Mouse (Mus musculus): Measurements from ENCODE around the gene Fras1. TPM values are rescaled to one million over a fixed set of nuclear protein-coding genes. Genes with fewer than 3 reads are reported as not detected.

Gene Fras1
- polyA plus RNA-seq, 1 experiment = not detected

- Histone ChIP-seq H3K4me1 (ENCODE audit: control insufficient read depth, insufficient read depth, low read length) (no peaks in the 10 kb centered on the region), H3K27ac (ENCODE audit: insufficient read depth, low read depth, low read length) (no peak overlapping the region), H3K4me3 (ENCODE audit: insufficient read depth, low read length) (no peak overlapping the region)
- no peak for TF ChIP-seq CTCF (IDR thresholded peaks at IDR 0.05; ENCODE audit: low read depth, low read length)
- no peak for TF ChIP-seq POLR2A (IDR thresholded peaks at IDR 0.05; ENCODE audit: borderline replicate concordance, low read depth, low read length)
Observed at GRCm38 (mm10) chr5:96501783-96502182, 128.0 kb downstream of the Fras1 start.

- Histone ChIP-seq H3K4me1 (ENCODE audit: control insufficient read depth, insufficient read depth, low read length) (no peaks in the 10 kb centered on the region), H3K27ac (ENCODE audit: insufficient read depth, low read depth, low read length) (no peak overlapping the region)
- TF ChIP-seq CTCF (IDR thresholded peaks at IDR 0.05; ENCODE audit: low read depth, low read length) (no peak), POLR2A (IDR thresholded peaks at IDR 0.05; ENCODE audit: borderline replicate concordance, low read depth, low read length) (no peak)
Observed at GRCm38 (mm10) chr5:96502400-96502799, 128.6 kb downstream of the Fras1 start.

GRCm38 (mm10) chr5:96511005-96511404, 137.2 kb downstream of the Fras1 start:
- H3K27ac ChIP-seq (ENCODE audit: insufficient read depth, low read depth, low read length) = no peak overlapping the region
- H3K4me3 ChIP-seq (ENCODE audit: insufficient read depth, low read length) = no peak overlapping the region
- no peaks in the 10 kb centered on the region for H3K4me1 ChIP-seq (ENCODE audit: control insufficient read depth, insufficient read depth, low read length)
- TF ChIP-seq CTCF (IDR thresholded peaks at IDR 0.05; ENCODE audit: low read depth, low read length) (no peak), POLR2A (IDR thresholded peaks at IDR 0.05; ENCODE audit: borderline replicate concordance, low read depth, low read length) (no peak)

More at GRCm38 (mm10) chr5:96502400-96502799, 128.6 kb downstream of the Fras1 start:
- H3K4me3 ChIP-seq (ENCODE audit: insufficient read depth, low read length) = no peak overlapping the region

GRCm38 (mm10) chr5:96513327-96513726, 139.6 kb downstream of the Fras1 start:
- no peak for TF ChIP-seq CTCF (IDR thresholded peaks at IDR 0.05; ENCODE audit: low read depth, low read length)
- TF ChIP-seq POLR2A (IDR thresholded peaks at IDR 0.05; ENCODE audit: borderline replicate concordance, low read depth, low read length) = no peak
- Histone ChIP-seq H3K4me3 (ENCODE audit: insufficient read depth, low read length) (no peak overlapping the region), H3K27ac (ENCODE audit: insufficient read depth, low read depth, low read length) (no peak overlapping the region), H3K4me1 (ENCODE audit: control insufficient read depth, insufficient read depth, low read length) (no peaks in the 10 kb centered on the region)

- Histone ChIP-seq H3K27ac (ENCODE audit: insufficient read depth, low read depth, low read length) (no peak overlapping the region), H3K4me3 (ENCODE audit: insufficient read depth, low read length) (no peak overlapping the region), H3K4me1 (ENCODE audit: control insufficient read depth, insufficient read depth, low read length) (no peaks in the 10 kb centered on the region)
- TF ChIP-seq CTCF (IDR thresholded peaks at IDR 0.05; ENCODE audit: low read depth, low read length) (no peak), POLR2A (IDR thresholded peaks at IDR 0.05; ENCODE audit: borderline replicate concordance, low read depth, low read length) (no peak)
Observed at GRCm38 (mm10) chr5:96515860-96516311, 142.1 kb downstream of the Fras1 start.

- H3K4me1 ChIP-seq (ENCODE audit: control insufficient read depth, insufficient read depth, low read length) = no peaks in the 10 kb centered on the region
- TF ChIP-seq POLR2A (IDR thresholded peaks at IDR 0.05; ENCODE audit: borderline replicate concordance, low read depth, low read length) = no peak
- TF ChIP-seq CTCF (IDR thresholded peaks at IDR 0.05; ENCODE audit: low read depth, low read length) = no peak
- H3K27ac ChIP-seq (ENCODE audit: insufficient read depth, low read depth, low read length) = no peak overlapping the region
- H3K4me3 ChIP-seq (ENCODE audit: insufficient read depth, low read length) = no peak overlapping the region
Observed at GRCm38 (mm10) chr5:96516329-96516728, 142.6 kb downstream of the Fras1 start.

GRCm38 (mm10) chr5:96521541-96521940, 147.8 kb downstream of the Fras1 start:
- Histone ChIP-seq H3K4me3 (ENCODE audit: insufficient read depth, low read length) (no peak overlapping the region), H3K27ac (ENCODE audit: insufficient read depth, low read depth, low read length) (no peak overlapping the region), H3K4me1 (ENCODE audit: control insufficient read depth, insufficient read depth, low read length) (no peaks in the 10 kb centered on the region)
- TF ChIP-seq POLR2A (IDR thresholded peaks at IDR 0.05; ENCODE audit: borderline replicate concordance, low read depth, low read length) (no peak), CTCF (IDR thresholded peaks at IDR 0.05; ENCODE audit: low read depth, low read length) (no peak)

- no peaks in the 10 kb centered on the region for H3K4me1 ChIP-seq (ENCODE audit: control insufficient read depth, insufficient read depth, low read length)
- no peak overlapping the region for H3K27ac ChIP-seq (ENCODE audit: insufficient read depth, low read depth, low read length)
- no peak overlapping the region for H3K4me3 ChIP-seq (ENCODE audit: insufficient read depth, low read length)
- TF ChIP-seq CTCF (IDR thresholded peaks at IDR 0.05; ENCODE audit: low read depth, low read length) (no peak), POLR2A (IDR thresholded peaks at IDR 0.05; ENCODE audit: borderline replicate concordance, low read depth, low read length) (no peak)
Observed at GRCm38 (mm10) chr5:96522909-96523409, 149.2 kb downstream of the Fras1 start.

- Histone ChIP-seq H3K4me1 (ENCODE audit: control insufficient read depth, insufficient read depth, low read length) (no peaks in the 10 kb centered on the region), H3K4me3 (ENCODE audit: insufficient read depth, low read length) (no peak overlapping the region), H3K27ac (ENCODE audit: insufficient read depth, low read depth, low read length) (no peak overlapping the region)
- TF ChIP-seq POLR2A (IDR thresholded peaks at IDR 0.05; ENCODE audit: borderline replicate concordance, low read depth, low read length) = no peak
- no peak for TF ChIP-seq CTCF (IDR thresholded peaks at IDR 0.05; ENCODE audit: low read depth, low read length)
Observed at GRCm38 (mm10) chr5:96528296-96528695, 154.5 kb downstream of the Fras1 start.

- Histone ChIP-seq H3K27ac (ENCODE audit: insufficient read depth, low read depth, low read length) (no peak overlapping the region), H3K4me3 (ENCODE audit: insufficient read depth, low read length) (no peak overlapping the region), H3K4me1 (ENCODE audit: control insufficient read depth, insufficient read depth, low read length) (no peaks in the 10 kb centered on the region)
- TF ChIP-seq POLR2A (IDR thresholded peaks at IDR 0.05; ENCODE audit: borderline replicate concordance, low read depth, low read length) = no peak
- TF ChIP-seq CTCF (IDR thresholded peaks at IDR 0.05; ENCODE audit: low read depth, low read length) = no peak
Observed at GRCm38 (mm10) chr5:96530516-96530915, 156.8 kb downstream of the Fras1 start.
